Mouse (Mus musculus) MEL (cell line): ENCODE results near the gene Sorcs1. TPM values are rescaled to one million over a fixed set of nuclear protein-coding genes. Genes with fewer than 3 reads are reported as not detected.

Experiments
- DNase-seq: peaks from one replicate; pipeline ENCODE4 v3.0.0; 2011; ENCODE audit warnings: low read depth, low spot score
- H3K27ac ChIP-seq: 2 replicates; pipeline ENCODE4 v1.5.1; 2012; ENCODE audit warnings: low read depth, mild to moderate bottlenecking, control low read depth, low read length, moderate library complexity; ENCODE audit not compliant: control insufficient read depth
- H3K27me3 ChIP-seq, 2 experiments: fragments of 150-350 bp in 1 of 2; sonication (generic) in 1 of 2; 2 replicates each; pipeline ENCODE4 v1.6.1; 2012; ENCODE audit warnings: low read length in 2 of 2, mild to moderate bottlenecking in 2 of 2, improper control_type of control experiment in 1 of 2, moderate library complexity in 1 of 2; ENCODE audit not compliant: insufficient read depth in 2 of 2, control insufficient read depth in 1 of 2
- H3K36me3 ChIP-seq, 2 experiments: 2 replicates each; pipeline ENCODE4 v1.6.1; 2012 to 2014; ENCODE audit warnings: low read length in 2 of 2, improper control_type of control experiment in 1 of 2, inconsistent platforms in 1 of 2, mild to moderate bottlenecking in 1 of 2; ENCODE audit not compliant: insufficient read depth in 2 of 2, control insufficient read depth in 1 of 2
- H3K4me1 ChIP-seq, 2 experiments: fragments of 150-350 bp in 1 of 2; sonication (generic) in 1 of 2; 2 replicates each; pipeline ENCODE4 v1.6.1; 2012; ENCODE audit warnings: low read length in 2 of 2, improper control_type of control experiment in 1 of 2, mild to moderate bottlenecking in 1 of 2; ENCODE audit not compliant: insufficient read depth in 2 of 2, control insufficient read depth in 1 of 2
- H3K4me3 ChIP-seq, 2 experiments: fragments of 150-350 bp in 1 of 2; sonication (generic) in 1 of 2; 2 replicates each; pipeline ENCODE4 v1.5.1; 2012; ENCODE audit warnings: low read depth in 2 of 2, low read length in 2 of 2, mild to moderate bottlenecking in 2 of 2, moderate library complexity in 2 of 2, control low read depth in 1 of 2, improper control_type of control experiment in 1 of 2; ENCODE audit not compliant: control insufficient read depth in 1 of 2, insufficient read depth in 1 of 2
- H3K79me2 ChIP-seq: 2 replicates; pipeline ENCODE4 v1.6.1; 2012; ENCODE audit warnings: mild to moderate bottlenecking, low read length, moderate library complexity; ENCODE audit not compliant: control insufficient read depth, poor library complexity, insufficient read depth
- H3K9ac ChIP-seq: 2 replicates; pipeline ENCODE4 v1.6.1; 2012; ENCODE audit warnings: low read depth, mild to moderate bottlenecking, control low read depth, low read length, moderate library complexity; ENCODE audit not compliant: control insufficient read depth, poor library complexity, severe bottlenecking
- H3K9me3 ChIP-seq: fragments of 150-350 bp; sonication (generic); replicated peaks from 2 replicates; pipeline ENCODE4 v1.6.1; 2012; ENCODE audit warnings: mild to moderate bottlenecking, low read length, improper control_type of control experiment, moderate library complexity; ENCODE audit not compliant: insufficient read depth
- CHD1 ChIP-seq: IDR thresholded peaks from 2 replicates; pipeline ENCODE4 v1.6.1; 2012; ENCODE audit warnings: low read depth, mild to moderate bottlenecking, inconsistent platforms, low read length, improper control_type of control experiment
- E2F4 ChIP-seq: IDR thresholded peaks from 2 replicates; pipeline ENCODE4 v1.6.1; 2011; ENCODE audit warnings: low read depth, low read length, improper control_type of control experiment, borderline replicate concordance
- ELF1 ChIP-seq: IDR thresholded peaks from 2 replicates; pipeline ENCODE4 v1.6.1; 2014; ENCODE audit warnings: low read depth, mild to moderate bottlenecking, inconsistent platforms, low read length, improper control_type of control experiment, moderate library complexity
- EP300 ChIP-seq, 2 experiments: IDR thresholded peaks; 2 replicates each; pipeline ENCODE4 v1.6.1; 2011; ENCODE audit warnings: improper control_type of control experiment in 2 of 2, low read length in 2 of 2, low read depth in 1 of 2, mild to moderate bottlenecking in 1 of 2
- ETS1 ChIP-seq: IDR thresholded peaks from 2 replicates; pipeline ENCODE4 v1.6.1; 2012; ENCODE audit warnings: low read depth, mild to moderate bottlenecking, inconsistent platforms, low read length, improper control_type of control experiment, moderate library complexity
- GABPA ChIP-seq: IDR thresholded peaks from 2 replicates; pipeline ENCODE4 v1.6.1; 2012; ENCODE audit warnings: low read depth, mild to moderate bottlenecking, inconsistent platforms, low read length, improper control_type of control experiment, moderate library complexity
- GATA1 ChIP-seq: IDR thresholded peaks from 2 replicates; pipeline ENCODE4 v1.6.1; 2011; ENCODE audit warnings: low read depth, low read length, improper control_type of control experiment
- JUND ChIP-seq: IDR thresholded peaks from 2 replicates; pipeline ENCODE4 v1.6.1; 2011; ENCODE audit warnings: low read depth, mild to moderate bottlenecking, improper control_type of control experiment, low read length
- KAT2A ChIP-seq: conservative IDR thresholded peaks from 2 replicates; pipeline ENCODE4 v1.6.1; 2012; ENCODE audit warnings: low read depth, low read length, improper control_type of control experiment, inconsistent platforms
- MAFK ChIP-seq: IDR thresholded peaks from 2 replicates; pipeline ENCODE4 v1.6.1; 2011; ENCODE audit warnings: low read depth, mild to moderate bottlenecking, low read length, improper control_type of control experiment, borderline replicate concordance
- MAX ChIP-seq: IDR thresholded peaks from 2 replicates; pipeline ENCODE4 v1.6.1; 2011; ENCODE audit warnings: low read length, improper control_type of control experiment
- MEF2A ChIP-seq: IDR thresholded peaks from 2 replicates; pipeline ENCODE4 v1.6.1; 2014; ENCODE audit warnings: low read depth, mild to moderate bottlenecking, inconsistent platforms, low read length, improper control_type of control experiment; ENCODE audit not compliant: poor library complexity, insufficient replicate concordance, severe bottlenecking; ENCODE audit errors: extremely low read depth
- MYB ChIP-seq: IDR thresholded peaks from 2 replicates; pipeline ENCODE4 v1.6.1; 2011; ENCODE audit warnings: mild to moderate bottlenecking, low read depth, low read length, improper control_type of control experiment
- NELFE ChIP-seq: IDR thresholded peaks from 2 replicates; pipeline ENCODE4 v1.6.1; 2011; ENCODE audit warnings: low read depth, low read length, improper control_type of control experiment
- NRF1 ChIP-seq: IDR thresholded peaks from 2 replicates; pipeline ENCODE4 v1.6.1; 2014; ENCODE audit warnings: low read depth, mild to moderate bottlenecking, inconsistent platforms, low read length, improper control_type of control experiment, moderate library complexity; ENCODE audit not compliant: poor library complexity, insufficient read depth, severe bottlenecking
- POLR2AphosphoS2 ChIP-seq: IDR thresholded peaks from 2 replicates; pipeline ENCODE4 v1.6.1; 2011; ENCODE audit warnings: low read length, improper control_type of control experiment
- POLR2AphosphoS5 ChIP-seq: IDR thresholded peaks from 2 replicates; pipeline ENCODE4 v1.6.1; 2012; ENCODE audit warnings: low read depth, borderline replicate concordance, mild to moderate bottlenecking, inconsistent platforms, low read length, moderate library complexity, mixed read lengths
- RCOR1 ChIP-seq: IDR thresholded peaks from 2 replicates; pipeline ENCODE4 v1.6.1; 2012; ENCODE audit warnings: low read depth, mild to moderate bottlenecking, inconsistent platforms, low read length, improper control_type of control experiment
- SIN3A ChIP-seq: IDR thresholded peaks from 2 replicates; pipeline ENCODE4 v1.6.1; 2012; ENCODE audit warnings: low read length, improper control_type of control experiment, inconsistent platforms
- TAL1 ChIP-seq: IDR thresholded peaks from 2 replicates; pipeline ENCODE4 v1.6.1; 2012; ENCODE audit warnings: mild to moderate bottlenecking, inconsistent platforms, low read length, moderate library complexity, mixed read lengths
- TCF12 ChIP-seq: IDR thresholded peaks from 2 replicates; pipeline ENCODE4 v1.6.1; 2014; ENCODE audit warnings: low read depth, mild to moderate bottlenecking, inconsistent platforms, low read length, improper control_type of control experiment, moderate library complexity
- USF1 ChIP-seq: IDR thresholded peaks from 2 replicates; pipeline ENCODE4 v1.6.1; 2014; ENCODE audit warnings: low read depth, mild to moderate bottlenecking, inconsistent platforms, low read length, improper control_type of control experiment, moderate library complexity
- ZC3H11A ChIP-seq: IDR thresholded peaks from 2 replicates; pipeline ENCODE4 v1.6.1; 2012; ENCODE audit warnings: low read depth, mild to moderate bottlenecking, inconsistent platforms, low read length, improper control_type of control experiment
- ZKSCAN1 ChIP-seq: IDR thresholded peaks from 2 replicates; pipeline ENCODE4 v1.6.1; 2012; ENCODE audit warnings: low read depth, mild to moderate bottlenecking, inconsistent platforms, low read length, improper control_type of control experiment, moderate library complexity
- ZMIZ1 ChIP-seq: IDR thresholded peaks from 2 replicates; pipeline ENCODE4 v1.6.1; 2012; ENCODE audit warnings: low read depth, mild to moderate bottlenecking, inconsistent platforms, low read length, improper control_type of control experiment, moderate library complexity
- ZNF384 ChIP-seq: IDR thresholded peaks from 2 replicates; pipeline ENCODE4 v1.6.1; 2012; ENCODE audit warnings: low read depth, mild to moderate bottlenecking, inconsistent platforms, low read length, improper control_type of control experiment
- polyA plus RNA-seq, 2 experiments: library from polyadenylated mRNA; stranded (reverse) in 1 of 2; unstranded in 1 of 2; fragments of >175 nt in 1 of 2; fragments of >200 nt in 1 of 2; gene quantifications; 2 replicates each; pipeline versions ENCODE4 v1.2.1 to v1.2.4; 2012; ENCODE audit warnings: low replicate concordance in 2 of 2, low read depth in 1 of 2; ENCODE audit not compliant: insufficient read length in 2 of 2, insufficient read depth in 1 of 2, missing spikeins in 1 of 2
- total RNA-seq: library from RNA; depleted of rRNA; stranded (reverse); fragments of 300-350 nt; gene quantifications from 2 replicates; pipeline ENCODE4 v1.2.3, GENCODE M21; 2012

The Sorcs1 gene
- total and polyA plus RNA-seq, 3 experiments, result not detected

GRCm38 (mm10) chr19:50145919-50146318, 532.5 kb downstream of the Sorcs1 start:
- no peaks in the 10 kb centered on the region for H3K9me3 ChIP-seq
- H3K79me2 ChIP-seq, result no peaks in the 10 kb centered on the region
- H3K4me1 ChIP-seq, result no peaks in the 10 kb centered on the region
- H3K27me3 ChIP-seq, result no peaks in the 10 kb centered on the region
- no peak overlapping the region for H3K27ac ChIP-seq
- H3K4me3 ChIP-seq, result no peak overlapping the region
- TF ChIP-seq NELFE (no peak), RCOR1 (no peak), E2F4 (no peak), MYB (no peak), KAT2A (no peak)
- H3K9ac ChIP-seq, result no peak overlapping the region
- H3K36me3 ChIP-seq, result no peaks in the 10 kb centered on the region
- DNase-seq, result no peak

- Histone ChIP-seq H3K9me3 (no peaks in the 10 kb centered on the region; the same call in 1 of the 2 replicates), H3K4me3 (no peak overlapping the region), H3K9ac (no peak overlapping the region), H3K4me1 (no peaks in the 10 kb centered on the region), H3K27me3 (no peaks in the 10 kb centered on the region), H3K79me2 (no peaks in the 10 kb centered on the region), H3K27ac (no peak overlapping the region), H3K36me3 (no peaks in the 10 kb centered on the region)
- TF ChIP-seq ETS1, result no peak
- TF ChIP-seq ZKSCAN1, result no peak
- no peak for TF ChIP-seq USF1
- no peak for TF ChIP-seq TAL1
- no peak for TF ChIP-seq POLR2AphosphoS2
- TF ChIP-seq EP300 (IDR thresholded peaks at IDR 0.05; ENCODE audit: low read depth in 1 of 2, low read length in 2 of 2), result no peak
- no peak for TF ChIP-seq GATA1
- no peak for TF ChIP-seq ZC3H11A
- no peak for DNase-seq
Measured at GRCm38 (mm10) chr19:50141853-50142252, 536.6 kb downstream of the Sorcs1 start.

- Histone ChIP-seq H3K27ac (no peak overlapping the region), H3K4me1 (no peaks in the 10 kb centered on the region), H3K9me3 (no peaks in the 10 kb centered on the region; the same call in 1 of the 2 replicates), H3K27me3 (no peaks in the 10 kb centered on the region), H3K4me3 (no peak overlapping the region), H3K9ac (no peak overlapping the region), H3K36me3 (no peaks in the 10 kb centered on the region), H3K79me2 (no peaks in the 10 kb centered on the region)
- TF ChIP-seq ZNF384, result no peak
- no peak for TF ChIP-seq MEF2A
- TF ChIP-seq ELF1, result no peak
- TF ChIP-seq NRF1, result no peak
- TF ChIP-seq MYB, result no peak
- no peak for TF ChIP-seq MAFK
- no peak for TF ChIP-seq GABPA
- TF ChIP-seq POLR2AphosphoS2, result no peak
- no peak for TF ChIP-seq TAL1
- TF ChIP-seq POLR2AphosphoS5, result no peak
- no peak for TF ChIP-seq CHD1
- TF ChIP-seq JUND, result no peak
- no peak for TF ChIP-seq TCF12
- no peak for TF ChIP-seq EP300 (IDR thresholded peaks at IDR 0.05; ENCODE audit: low read depth in 1 of 2, low read length in 2 of 2)
- no peak for TF ChIP-seq USF1
- no peak for TF ChIP-seq ZC3H11A
- no peak for TF ChIP-seq RCOR1
- no peak for TF ChIP-seq MAX
- no peak for TF ChIP-seq SIN3A
- TF ChIP-seq ZMIZ1, result no peak
- peak; percentile 23 for DNase-seq
Measured at GRCm38 (mm10) chr19:50134656-50135055, 543.8 kb downstream of the Sorcs1 start.
